Mouse (Mus musculus) cerebellum, adult 2 months (tissue): ENCODE results near the gene Gm10181.

Experiments used
- CTCF ChIP-seq: fragments of 200-500 bp; IDR thresholded peaks from 2 replicates; pipeline ENCODE4 v1.5.1; 2011; ENCODE audit warnings: low read depth, mild to moderate bottlenecking, control low read depth, low read length, moderate library complexity, borderline replicate concordance; ENCODE audit not compliant: insufficient read depth
- POLR2A ChIP-seq: fragments of 200-500 bp; IDR thresholded peaks from 2 replicates; pipeline ENCODE4 v1.6.1; 2011; ENCODE audit warnings: low read length, control low read depth, borderline replicate concordance; ENCODE audit not compliant: insufficient read depth

- TF ChIP-seq CTCF (no peak), POLR2A (no peak)
Measured at GRCm38 (mm10) chr9:25044325-25044724, 44.9 kb upstream of the Gm10181 start.
